Mouse (Mus musculus) megakaryocyte, embryonic 14.5 days (primary cell): ENCODE measurements around the gene Synj2. TPM values are rescaled to one million over a fixed set of nuclear protein-coding genes. Genes with fewer than 3 reads are reported as not detected.

Experiments
- H3K27me3 ChIP-seq: replicated peaks from 2 replicates; pipeline ENCODE3; 2012; ENCODE audit warnings: inconsistent platforms
- H3K36me3 ChIP-seq: replicated peaks from 2 replicates; pipeline ENCODE3; 2012; ENCODE audit warnings: low read length, inconsistent platforms, mixed read lengths
- H3K4me1 ChIP-seq: 2 replicates; pipeline ENCODE4 v1.6.1; 2012; ENCODE audit warnings: inconsistent platforms
- H3K4me3 ChIP-seq: replicated peaks from 2 replicates; pipeline ENCODE3; 2012; ENCODE audit warnings: moderate library complexity, mild to moderate bottlenecking, inconsistent platforms
- H3K9me3 ChIP-seq: 2 replicates; pipeline ENCODE4 v1.6.1; 2012; ENCODE audit warnings: inconsistent platforms
- FLI1 ChIP-seq: IDR thresholded peaks from 2 replicates; pipeline ENCODE4 v1.6.1; 2012; ENCODE audit warnings: low read length, inconsistent platforms, mixed read lengths
- GATA1 ChIP-seq: IDR thresholded peaks from 3 replicates; pipeline ENCODE4 v1.6.1; 2012; ENCODE audit warnings: mixed read lengths, low read length, inconsistent platforms, borderline replicate concordance
- polyA plus RNA-seq: library from polyadenylated mRNA; stranded (reverse); fragments of >175 nt; gene quantifications from 2 replicates; pipeline ENCODE4 v1.2.3, GENCODE M21; 2012; ENCODE audit warnings: low replicate concordance; ENCODE audit not compliant: insufficient read depth

Synj2 gene
- polyA plus RNA-seq, 1 experiment: 4.1 TPM

- Histone ChIP-seq H3K27me3 (peaks cover 33% of the 10 kb centered on the region), H3K9me3 (no peaks in the 10 kb centered on the region), H3K4me1 (peaks cover 91% of the 10 kb centered on the region), H3K36me3 (peaks cover 9% of the 10 kb centered on the region), H3K4me3 (no peak overlapping the region)
- TF ChIP-seq GATA1 (no peak), FLI1 (no peak)
Measured at GRCm38 (mm10) chr17:5980860-5981259, 39.8 kb downstream of the Synj2 start.

- Histone ChIP-seq H3K36me3 (peaks cover 25% of the 10 kb centered on the region), H3K9me3 (no peaks in the 10 kb centered on the region), H3K4me3 (peak overlapping the region; percentile 81), H3K4me1 (peaks cover 91% of the 10 kb centered on the region), H3K27me3 (peaks cover 26% of the 10 kb centered on the region)
- TF ChIP-seq FLI1 (no peak), GATA1 (no peak)
Measured at GRCm38 (mm10) chr17:5983150-5983549, 42.1 kb downstream of the Synj2 start.

GRCm38 (mm10) chr17:5983901-5984300 lies 42.8 kb downstream of the Synj2 start:
- peaks cover 18% of the 10 kb centered on the region for H3K27me3 ChIP-seq
- peaks cover 87% of the 10 kb centered on the region for H3K4me1 ChIP-seq
- peaks cover 23% of the 10 kb centered on the region for H3K36me3 ChIP-seq
- TF ChIP-seq GATA1 (no peak), FLI1 (no peak)
- H3K4me3 ChIP-seq: peak overlapping the region; percentile 81
- H3K9me3 ChIP-seq: no peaks in the 10 kb centered on the region

- peaks cover 11% of the 10 kb centered on the region for H3K27me3 ChIP-seq
- no peak for TF ChIP-seq FLI1
- TF ChIP-seq GATA1: no peak
- peaks cover 79% of the 10 kb centered on the region for H3K4me1 ChIP-seq
- peaks cover 27% of the 10 kb centered on the region for H3K36me3 ChIP-seq
- no peak overlapping the region for H3K4me3 ChIP-seq
- H3K9me3 ChIP-seq: peaks cover 5% of the 10 kb centered on the region
Measured at GRCm38 (mm10) chr17:5984700-5985231, 43.7 kb downstream of the Synj2 start.

- Histone ChIP-seq H3K27me3 (peaks cover 13% of the 10 kb centered on the region), H3K4me3 (no peak overlapping the region), H3K4me1 (peaks cover 76% of the 10 kb centered on the region), H3K36me3 (peaks cover 31% of the 10 kb centered on the region), H3K9me3 (peaks cover 9% of the 10 kb centered on the region)
- TF ChIP-seq FLI1 (no peak), GATA1 (no peak)
Measured at GRCm38 (mm10) chr17:5985271-5985670, 44.2 kb downstream of the Synj2 start.

- Histone ChIP-seq H3K9me3 (peaks cover 9% of the 10 kb centered on the region), H3K36me3 (peaks cover 31% of the 10 kb centered on the region), H3K4me1 (peaks cover 65% of the 10 kb centered on the region), H3K4me3 (peak overlapping the region; percentile 84), H3K27me3 (peaks cover 13% of the 10 kb centered on the region)
- TF ChIP-seq FLI1: no peak
- TF ChIP-seq GATA1: no peak
Measured at GRCm38 (mm10) chr17:5987271-5988056, 46.4 kb downstream of the Synj2 start.

- H3K4me1 ChIP-seq: peaks cover 65% of the 10 kb centered on the region
- H3K27me3 ChIP-seq: peaks cover 13% of the 10 kb centered on the region
- TF ChIP-seq GATA1 (no peak), FLI1 (no peak)
Measured at GRCm38 (mm10) chr17:5988102-5988501, 47.0 kb downstream of the Synj2 start.

GRCm38 (mm10) chr17:5992866-5993580 lies 51.9 kb downstream of the Synj2 start:
- Histone ChIP-seq H3K36me3 (peaks cover 41% of the 10 kb centered on the region), H3K4me3 (no peak overlapping the region), H3K4me1 (peaks cover 62% of the 10 kb centered on the region), H3K27me3 (peaks cover 6% of the 10 kb centered on the region), H3K9me3 (peaks cover 9% of the 10 kb centered on the region)
- TF ChIP-seq GATA1 (no peak), FLI1 (no peak)

More at GRCm38 (mm10) chr17:5988102-5988501, 47.0 kb downstream of the Synj2 start:
- Histone ChIP-seq H3K4me3 (no peak overlapping the region), H3K36me3 (peaks cover 31% of the 10 kb centered on the region), H3K9me3 (peaks cover 9% of the 10 kb centered on the region)

GRCm38 (mm10) chr17:5993581-5994260 lies 52.6 kb downstream of the Synj2 start:
- no peak for TF ChIP-seq FLI1
- peaks cover 9% of the 10 kb centered on the region for H3K9me3 ChIP-seq
- H3K4me1 ChIP-seq: peaks cover 63% of the 10 kb centered on the region
- H3K36me3 ChIP-seq: peaks cover 45% of the 10 kb centered on the region
- peaks cover 6% of the 10 kb centered on the region for H3K27me3 ChIP-seq
- no peak overlapping the region for H3K4me3 ChIP-seq

- Histone ChIP-seq H3K27me3 (peaks cover 5% of the 10 kb centered on the region), H3K9me3 (peaks cover 6% of the 10 kb centered on the region), H3K4me1 (peaks cover 72% of the 10 kb centered on the region), H3K4me3 (peak overlapping the region; percentile 14), H3K36me3 (peaks cover 43% of the 10 kb centered on the region)
- no peak for TF ChIP-seq GATA1
- TF ChIP-seq FLI1: no peak
Measured at GRCm38 (mm10) chr17:5994606-5995005, 53.5 kb downstream of the Synj2 start.
